8 mouse cellular contexts compared by ENCODE assay signal in the genomic region with DNA sequence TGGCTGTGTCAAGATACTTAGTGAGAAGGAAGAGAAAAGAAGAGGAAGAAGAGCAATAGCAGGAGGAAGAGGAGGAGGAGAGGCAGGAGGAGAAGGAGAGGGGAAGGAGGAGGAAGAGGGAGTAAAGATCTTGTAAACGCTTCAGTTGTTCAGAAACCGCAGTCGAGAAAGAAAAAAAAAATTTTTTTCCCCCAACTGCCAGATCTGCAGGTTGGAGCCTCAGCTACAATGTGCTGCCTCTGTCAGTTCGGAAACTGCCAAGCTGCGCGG. TPM values are rescaled to one million over a fixed set of nuclear protein-coding genes. Genes with fewer than 3 reads are reported as not detected.
A peak's percentile ranks its signal among the peaks of the same experiment; 100 is the strongest.
DNase-seq lines count a peak whose midpoint lies in the region; ATAC-seq and TF ChIP-seq lines count a peak whose summit lies in the region.

No protein-coding gene starts in this region.

- H3K4me3 ChIP-seq in heart, embryonic 16.5 days (ENCODE audit: low read length) = peak overlapping the region; percentile 73
- peak overlapping the region; percentile 99 for H3K4me3 ChIP-seq in ES-Bruce4 (ENCODE audit: low read depth, low read length)
- H3K4me3 ChIP-seq in forebrain, postnatal 0 days (ENCODE audit: low read depth, low read length) = peak overlapping the region; percentile 76
- H3K4me3 ChIP-seq in midbrain, embryonic 10.5 days = peak overlapping the region; percentile 67

- peak overlapping the region; percentile 91 for H3K27ac ChIP-seq in heart, embryonic 16.5 days (ENCODE audit: low read length)
- H3K27ac ChIP-seq in ES-Bruce4 (ENCODE audit: insufficient read depth, low read length) = no peak overlapping the region
- H3K27ac ChIP-seq in forebrain, postnatal 0 days (ENCODE audit: low read depth, low read length) = peak overlapping the region; percentile 94
- peak overlapping the region; percentile 89 for H3K27ac ChIP-seq in midbrain, embryonic 10.5 days (replicated peaks)

- H3K4me1 ChIP-seq in heart, embryonic 16.5 days (ENCODE audit: control insufficient read depth, insufficient read depth, low read length) = peaks cover 42% of the 10 kb centered on the region
- H3K4me1 ChIP-seq in ES-Bruce4 (ENCODE audit: control insufficient read depth, insufficient read depth, low read length) = no peaks in the 10 kb centered on the region
- H3K4me1 ChIP-seq in forebrain, postnatal 0 days (ENCODE audit: insufficient read depth) = 0 out of 2 replicates have a peak, but pooled peaks cover 10% of the 10 kb centered on the region
- peaks cover 34% of the 10 kb centered on the region for H3K4me1 ChIP-seq in midbrain, embryonic 10.5 days

- TF ChIP-seq POLR2A in ES-Bruce4 (IDR thresholded peaks at IDR 0.05; ENCODE audit: insufficient read depth, low read length) = no peak

- peak overlapping the region; percentile 88 for H3K9ac ChIP-seq in heart, embryonic 16.5 days (ENCODE audit: low read length)
- H3K9ac ChIP-seq in ES-Bruce4 (ENCODE audit: low read depth, poor library complexity, severe bottlenecking) = peak overlapping the region; percentile 74
- peak overlapping the region; percentile 99 for H3K9ac ChIP-seq in forebrain, postnatal 0 days

- H3K9me3 ChIP-seq in heart, embryonic 16.5 days (replicated peaks; ENCODE audit: control insufficient read depth, low read length) = no peaks in the 10 kb centered on the region
- H3K9me3 ChIP-seq in ES-Bruce4 (replicated peaks; ENCODE audit: control insufficient read depth, insufficient read depth, low read length, poor library complexity, severe bottlenecking) = no peaks in the 10 kb centered on the region
- no peaks in the 10 kb centered on the region for H3K9me3 ChIP-seq in forebrain, postnatal 0 days (ENCODE audit: low read length)
- no peaks in the 10 kb centered on the region for H3K9me3 ChIP-seq in midbrain, embryonic 10.5 days (replicated peaks)

- H3K36me3 ChIP-seq in heart, embryonic 16.5 days (ENCODE audit: control insufficient read depth, insufficient read depth) = no peaks in the 10 kb centered on the region
- H3K36me3 ChIP-seq in ES-Bruce4 (ENCODE audit: control insufficient read depth, insufficient read depth, low read length, poor library complexity, severe bottlenecking) = no peaks in the 10 kb centered on the region
- H3K36me3 ChIP-seq in forebrain, postnatal 0 days (ENCODE audit: insufficient read depth) = 0 out of 2 replicates have a peak, but pooled peaks cover 5% of the 10 kb centered on the region
- H3K36me3 ChIP-seq in midbrain, embryonic 10.5 days = no peaks in the 10 kb centered on the region

- intact Hi-C loops in heart, postnatal 36 days (cut with DNase I) = loop anchor here (5.0 kb wide), 2 partner anchors 213 to 242 kb away; no protein-coding TSS in a partner anchor
- intact Hi-C loops in left cerebral cortex, postnatal 10 days (cut with DNase I) = loop anchor here (10.0 kb wide), 2 partner anchors 209 to 239 kb away; no protein-coding TSS in a partner anchor

- ATAC-seq in heart, embryonic 16.5 days (replicated peaks; ENCODE audit: extremely low read depth, insufficient read depth, low FRiP score) = no peak
- no peak for ATAC-seq in forebrain, postnatal 0 days

- DNase-seq in heart, postnatal 36 days = no peak
- DNase-seq in forebrain, postnatal 0 days = no peak
- DNase-seq in midbrain, embryonic 10.5 days (ENCODE audit: low spot score) = peak; percentile 24
- DNase-seq in adrenal gland, adult 18-20 months (ENCODE audit: low spot score in 2 of 2) = no peak
- DNase-seq in right cerebral cortex, postnatal 4 days = no peak
- DNase-seq in left cerebral cortex, postnatal 10 days (ENCODE audit: extremely low spot score in 1 of 2, low spot score in 2 of 2) = no peak

- no peaks in the 10 kb centered on the region for H3K27me3 ChIP-seq in heart, embryonic 16.5 days (ENCODE audit: control insufficient read depth, insufficient read depth, low read length)
- H3K27me3 ChIP-seq in ES-Bruce4 (ENCODE audit: control insufficient read depth, insufficient read depth, low read length, poor library complexity, severe bottlenecking) = 0 out of 2 replicates have a peak, but pooled peaks cover 2% of the 10 kb centered on the region
- no peaks in the 10 kb centered on the region for H3K27me3 ChIP-seq in forebrain, postnatal 0 days (ENCODE audit: insufficient read depth, low read length)
- peaks cover 76% of the 10 kb centered on the region for H3K27me3 ChIP-seq in midbrain, embryonic 10.5 days (ENCODE audit: low read depth, poor library complexity, severe bottlenecking)

- 0% methylated on average over 6 of the region's 6 CpGs for WGBS in heart, embryonic 16.5 days
- under 1% methylated on average over 6 of the region's 6 CpGs for WGBS in forebrain, postnatal 0 days
- 0% methylated on average over 6 of the region's 6 CpGs for WGBS in midbrain, embryonic 10.5 days

- H3K4me2 ChIP-seq in heart, embryonic 16.5 days (ENCODE audit: low read depth, low read length) = peak overlapping the region; percentile 80
- peak overlapping the region; percentile 75 for H3K4me2 ChIP-seq in forebrain, postnatal 0 days (ENCODE audit: low read depth)

- TF ChIP-seq CTCF in ES-Bruce4 (IDR thresholded peaks at IDR 0.05; ENCODE audit: low read depth, low read length) = no peak
- no peak for TF ChIP-seq CTCF in forebrain, postnatal 0 days (IDR thresholded peaks at IDR 0.05; ENCODE audit: low read depth)

- no peak for TF ChIP-seq EP300 in ES-Bruce4 (IDR thresholded peaks at IDR 0.05; ENCODE audit: insufficient read depth, low read depth, low read length)

RNA-seq across cellular contexts. Expression of a gene that starts 0.8 kb away (rescaled TPM):
- 72.3 and 73.7 TPM in 2 replicates for polyA plus RNA-seq in heart, embryonic 16.5 days (2015; fragmentation: Nextera tagmentation; extraction: Ambion mirVana)
- 10 to 100 TPM; 31.3 to 35.3 TPM for total RNA-seq in heart, postnatal 36 days (2021)
- polyA plus RNA-seq in ES-Bruce4 (2011; ENCODE audit: insufficient read depth, insufficient read length, low read depth, missing spikeins) = 9.6 and 10.6 TPM in 2 replicates
- total RNA-seq in forebrain, postnatal 0 days (2014; rRNA removed) = 38.6 and 40.9 TPM in 2 replicates
- 54.0 and 54.8 TPM in 2 replicates for polyA plus RNA-seq in forebrain, postnatal 0 days (2015; fragmentation: Nextera tagmentation; extraction: Ambion mirVana)
- 13.7 and 14.7 TPM in 2 replicates for polyA plus RNA-seq in midbrain, embryonic 10.5 days (2016; fragmentation: Nextera tagmentation; extraction: Ambion mirVana)
- total RNA-seq in adrenal gland, adult 18-20 months (2021) = 10 to 100 TPM in 1 of 2 experiments, 1 to 10 TPM in 1; 9.0 to 11.2 TPM
- total RNA-seq in left cerebral cortex, postnatal 10 days (2021) = 10 to 100 TPM; 29.7 to 33.6 TPM
